Mouse (Mus musculus): ENCODE results near the gene Dmxl2. TPM values are rescaled to one million over a fixed set of nuclear protein-coding genes. Genes with fewer than 3 reads are reported as not detected.

Dmxl2 gene
- polyA plus RNA-seq, 1 experiment: 15.9 TPM

DNA sequence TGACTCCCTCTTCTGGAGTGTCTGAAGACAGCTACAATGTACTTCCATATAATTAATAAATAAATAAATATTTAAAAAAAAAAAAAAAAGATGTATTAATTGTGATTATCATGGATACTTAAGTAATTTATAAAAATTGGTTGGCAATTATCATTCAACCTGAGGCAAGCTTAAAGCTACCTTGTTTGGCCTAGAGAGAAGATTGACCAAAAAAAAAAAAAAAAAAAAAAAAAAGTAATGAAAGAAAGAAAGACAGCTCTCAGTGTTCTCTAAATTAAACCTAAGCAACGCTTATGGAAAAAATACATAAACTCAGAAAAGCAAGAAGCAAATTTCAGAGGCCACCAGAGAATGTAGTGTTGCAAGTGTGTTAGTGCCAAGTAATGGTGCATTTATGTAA is 22.4 kb downstream of the Dmxl2 start:
- Histone ChIP-seq H3K27ac (ENCODE audit: insufficient read depth, low read length) (no peak overlapping the region), H3K4me1 (ENCODE audit: control insufficient read depth, insufficient read depth, low read length) (peaks cover 3% of the 10 kb centered on the region), H3K4me3 (ENCODE audit: low read depth, low read length) (no peak overlapping the region), H3K27me3 (ENCODE audit: control insufficient read depth, insufficient read depth, low read length, poor library complexity, severe bottlenecking) (no peaks in the 10 kb centered on the region), H3K9ac (ENCODE audit: low read depth, poor library complexity, severe bottlenecking) (no peak overlapping the region), H3K36me3 (ENCODE audit: control insufficient read depth, insufficient read depth, low read length, poor library complexity, severe bottlenecking) (no peaks in the 10 kb centered on the region), H3K9me3 (replicated peaks; ENCODE audit: control insufficient read depth, insufficient read depth, low read length, poor library complexity, severe bottlenecking) (no peaks in the 10 kb centered on the region)
- no peak for TF ChIP-seq EP300 (IDR thresholded peaks at IDR 0.05; ENCODE audit: insufficient read depth, low read depth, low read length)
- TF ChIP-seq CTCF (IDR thresholded peaks at IDR 0.05; ENCODE audit: low read depth, low read length): no peak
- TF ChIP-seq POLR2A (IDR thresholded peaks at IDR 0.05; ENCODE audit: insufficient read depth, low read length): no peak

GRCm38 (mm10) chr9:54478117-54478516 is 23.3 kb downstream of the Dmxl2 start:
- no peaks in the 10 kb centered on the region for H3K36me3 ChIP-seq (ENCODE audit: control insufficient read depth, insufficient read depth, low read length, poor library complexity, severe bottlenecking)
- H3K9me3 ChIP-seq (replicated peaks; ENCODE audit: control insufficient read depth, insufficient read depth, low read length, poor library complexity, severe bottlenecking): no peaks in the 10 kb centered on the region
- TF ChIP-seq EP300 (IDR thresholded peaks at IDR 0.05; ENCODE audit: insufficient read depth, low read depth, low read length) (no peak), CTCF (IDR thresholded peaks at IDR 0.05; ENCODE audit: low read depth, low read length) (no peak), POLR2A (IDR thresholded peaks at IDR 0.05; ENCODE audit: insufficient read depth, low read length) (no peak)
- no peak overlapping the region for H3K27ac ChIP-seq (ENCODE audit: insufficient read depth, low read length)
- H3K4me1 ChIP-seq (ENCODE audit: control insufficient read depth, insufficient read depth, low read length): peaks cover 3% of the 10 kb centered on the region
- H3K4me3 ChIP-seq (ENCODE audit: low read depth, low read length): no peak overlapping the region
- H3K27me3 ChIP-seq (ENCODE audit: control insufficient read depth, insufficient read depth, low read length, poor library complexity, severe bottlenecking): no peaks in the 10 kb centered on the region
- H3K9ac ChIP-seq (ENCODE audit: low read depth, poor library complexity, severe bottlenecking): no peak overlapping the region

DNA sequence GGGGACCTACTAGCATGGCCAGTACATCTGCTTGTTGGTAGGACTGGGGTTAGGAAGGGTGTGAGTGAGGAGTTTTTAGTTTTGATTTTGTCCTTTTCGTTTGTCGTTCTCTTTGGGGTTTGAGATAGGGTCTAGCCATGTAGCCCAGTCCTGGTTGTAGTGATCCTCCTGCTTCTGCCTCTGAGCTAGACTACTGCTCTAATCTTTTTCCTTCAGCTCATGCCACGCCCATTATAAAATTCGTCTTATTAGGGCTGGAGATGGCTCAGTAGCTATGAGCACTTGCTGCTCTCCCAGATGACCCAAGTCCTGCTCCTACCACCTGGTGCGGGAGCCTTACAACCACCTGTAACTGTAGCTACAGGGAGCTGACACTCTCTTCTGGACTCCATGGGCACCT is 26.9 kb downstream of the Dmxl2 start:
- no peaks in the 10 kb centered on the region for H3K36me3 ChIP-seq (ENCODE audit: control insufficient read depth, insufficient read depth, low read length, poor library complexity, severe bottlenecking)
- H3K4me1 ChIP-seq (ENCODE audit: control insufficient read depth, insufficient read depth, low read length): no peaks in the 10 kb centered on the region
- no peak overlapping the region for H3K9ac ChIP-seq (ENCODE audit: low read depth, poor library complexity, severe bottlenecking)
- H3K4me3 ChIP-seq (ENCODE audit: low read depth, low read length): no peak overlapping the region
- H3K9me3 ChIP-seq (replicated peaks; ENCODE audit: control insufficient read depth, insufficient read depth, low read length, poor library complexity, severe bottlenecking): no peaks in the 10 kb centered on the region
- TF ChIP-seq POLR2A (IDR thresholded peaks at IDR 0.05; ENCODE audit: insufficient read depth, low read length): no peak
- no peak for TF ChIP-seq EP300 (IDR thresholded peaks at IDR 0.05; ENCODE audit: insufficient read depth, low read depth, low read length)
- no peak for TF ChIP-seq CTCF (IDR thresholded peaks at IDR 0.05; ENCODE audit: low read depth, low read length)
- no peaks in the 10 kb centered on the region for H3K27me3 ChIP-seq (ENCODE audit: control insufficient read depth, insufficient read depth, low read length, poor library complexity, severe bottlenecking)
- H3K27ac ChIP-seq (ENCODE audit: insufficient read depth, low read length): no peak overlapping the region

- no peaks in the 10 kb centered on the region for H3K4me1 ChIP-seq (ENCODE audit: control insufficient read depth, insufficient read depth, low read length)
- no peaks in the 10 kb centered on the region for H3K27me3 ChIP-seq (ENCODE audit: control insufficient read depth, insufficient read depth, low read length, poor library complexity, severe bottlenecking)
- TF ChIP-seq EP300 (IDR thresholded peaks at IDR 0.05; ENCODE audit: insufficient read depth, low read depth, low read length) (no peak), POLR2A (IDR thresholded peaks at IDR 0.05; ENCODE audit: insufficient read depth, low read length) (no peak), CTCF (IDR thresholded peaks at IDR 0.05; ENCODE audit: low read depth, low read length) (no peak)
- no peaks in the 10 kb centered on the region for H3K36me3 ChIP-seq (ENCODE audit: control insufficient read depth, insufficient read depth, low read length, poor library complexity, severe bottlenecking)
- no peak overlapping the region for H3K27ac ChIP-seq (ENCODE audit: insufficient read depth, low read length)
- no peak overlapping the region for H3K4me3 ChIP-seq (ENCODE audit: low read depth, low read length)
- no peaks in the 10 kb centered on the region for H3K9me3 ChIP-seq (replicated peaks; ENCODE audit: control insufficient read depth, insufficient read depth, low read length, poor library complexity, severe bottlenecking)
- no peak overlapping the region for H3K9ac ChIP-seq (ENCODE audit: low read depth, poor library complexity, severe bottlenecking)
Measured at GRCm38 (mm10) chr9:54474031-54474430, 27.4 kb downstream of the Dmxl2 start.

DNA sequence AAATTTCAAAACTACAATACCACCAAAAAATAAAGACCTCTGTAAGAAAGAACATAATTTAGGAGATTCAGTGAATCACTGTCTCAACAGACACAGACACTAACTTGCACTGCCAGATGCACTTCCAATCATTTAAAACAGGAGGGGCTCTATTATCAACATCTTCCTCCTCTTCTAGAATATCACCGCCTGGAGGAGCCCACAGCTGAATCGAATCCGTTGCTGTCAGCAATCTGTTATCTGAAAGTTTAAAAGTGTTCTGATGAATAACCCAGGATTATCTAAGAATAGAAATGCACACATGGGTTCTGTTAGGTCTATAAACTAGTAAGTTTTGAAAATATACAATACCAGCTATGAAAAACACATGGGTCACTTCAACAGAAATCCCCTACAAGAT is 28.6 kb downstream of the Dmxl2 start:
- Histone ChIP-seq H3K27me3 (ENCODE audit: control insufficient read depth, insufficient read depth, low read length, poor library complexity, severe bottlenecking) (no peaks in the 10 kb centered on the region), H3K36me3 (ENCODE audit: control insufficient read depth, insufficient read depth, low read length, poor library complexity, severe bottlenecking) (no peaks in the 10 kb centered on the region), H3K27ac (ENCODE audit: insufficient read depth, low read length) (no peak overlapping the region), H3K4me1 (ENCODE audit: control insufficient read depth, insufficient read depth, low read length) (no peaks in the 10 kb centered on the region), H3K4me3 (ENCODE audit: low read depth, low read length) (no peak overlapping the region), H3K9ac (ENCODE audit: low read depth, poor library complexity, severe bottlenecking) (no peak overlapping the region), H3K9me3 (replicated peaks; ENCODE audit: control insufficient read depth, insufficient read depth, low read length, poor library complexity, severe bottlenecking) (no peaks in the 10 kb centered on the region)
- TF ChIP-seq EP300 (IDR thresholded peaks at IDR 0.05; ENCODE audit: insufficient read depth, low read depth, low read length) (no peak), CTCF (IDR thresholded peaks at IDR 0.05; ENCODE audit: low read depth, low read length) (no peak)

DNA sequence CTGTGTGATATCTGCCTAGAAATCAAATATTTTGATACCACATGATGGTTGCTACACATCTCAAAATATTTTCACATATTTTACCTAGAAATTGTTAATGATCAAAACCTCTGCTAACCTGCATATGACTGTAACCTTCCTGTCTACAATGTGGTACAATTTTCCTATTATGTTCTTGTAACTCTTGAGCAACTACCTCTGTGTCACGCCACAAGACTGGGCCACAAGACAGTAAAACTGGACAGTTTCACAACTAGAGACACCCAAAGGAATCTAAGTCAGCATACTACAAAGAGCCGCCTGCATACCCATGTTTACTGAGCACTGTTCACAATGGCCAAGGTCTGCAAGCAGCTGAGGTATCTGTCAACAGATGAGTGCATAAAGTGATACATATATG is 32.1 kb downstream of the Dmxl2 start:
- no peak overlapping the region for H3K4me3 ChIP-seq (ENCODE audit: low read depth, low read length)
- no peaks in the 10 kb centered on the region for H3K27me3 ChIP-seq (ENCODE audit: control insufficient read depth, insufficient read depth, low read length, poor library complexity, severe bottlenecking)
- TF ChIP-seq EP300 (IDR thresholded peaks at IDR 0.05; ENCODE audit: insufficient read depth, low read depth, low read length): no peak
- TF ChIP-seq POLR2A (IDR thresholded peaks at IDR 0.05; ENCODE audit: insufficient read depth, low read length): no peak
- TF ChIP-seq CTCF (IDR thresholded peaks at IDR 0.05; ENCODE audit: low read depth, low read length): no peak
- no peak overlapping the region for H3K9ac ChIP-seq (ENCODE audit: low read depth, poor library complexity, severe bottlenecking)
- no peaks in the 10 kb centered on the region for H3K4me1 ChIP-seq (ENCODE audit: control insufficient read depth, insufficient read depth, low read length)
- no peaks in the 10 kb centered on the region for H3K9me3 ChIP-seq (replicated peaks; ENCODE audit: control insufficient read depth, insufficient read depth, low read length, poor library complexity, severe bottlenecking)
- no peaks in the 10 kb centered on the region for H3K36me3 ChIP-seq (ENCODE audit: control insufficient read depth, insufficient read depth, low read length, poor library complexity, severe bottlenecking)
- H3K27ac ChIP-seq (ENCODE audit: insufficient read depth, low read length): no peak overlapping the region

All from ES-Bruce4 (cell line).